ENCODE assay signal across 15 mouse cellular contexts in the genomic region with DNA sequence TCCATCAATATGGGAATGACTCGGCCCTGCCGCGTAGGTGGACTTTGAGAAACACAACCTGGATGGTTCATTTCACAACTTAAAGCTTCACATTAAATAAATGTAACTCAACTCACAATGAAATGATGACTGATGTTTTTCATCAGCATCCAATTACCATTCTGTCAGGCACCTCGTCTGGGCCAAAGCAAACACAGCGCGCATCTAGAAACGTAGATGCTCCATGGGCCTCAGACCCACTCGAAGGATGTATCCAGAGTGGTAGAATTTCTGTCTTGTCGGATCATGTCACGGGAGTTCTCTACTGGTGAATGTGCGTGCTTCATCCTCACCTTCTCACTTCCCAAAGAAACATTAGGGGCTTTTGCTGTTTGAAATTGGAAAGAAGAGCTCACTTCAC.
DNase-seq lines count a peak whose midpoint lies in the region; ATAC-seq and TF ChIP-seq lines count a peak whose summit lies in the region.
"Had no signal": no experiment of that assay in that cellular context is flagged by ENCODE, and none has a peak within 500 bp of the region (broad histone marks: within the 10 kb centered on the region; RNA-seq: fewer than 3 reads in every experiment).

No protein-coding gene starts in this region.

- no peak for TF ChIP-seq EP300 in ES-Bruce4 (IDR thresholded peaks at IDR 0.05; ENCODE audit: insufficient read depth, low read depth, low read length)
- TF ChIP-seq EP300 in stomach, postnatal 0 days (optimal IDR thresholded peaks at IDR 0.05) = no peak

- H3K4me3 ChIP-seq in hindbrain, embryonic 11.5 days (ENCODE audit: low read depth, low read length) = no peak overlapping the region
- H3K4me3 ChIP-seq in hindbrain, embryonic 13.5 days = no peak overlapping the region
- no peak overlapping the region for H3K4me3 ChIP-seq in ES-Bruce4 (ENCODE audit: low read depth, low read length)
- no peak overlapping the region for H3K4me3 ChIP-seq in embryonic facial prominence, embryonic 10.5 days
- no peak overlapping the region for H3K4me3 ChIP-seq in limb, embryonic 10.5 days
- no peak overlapping the region for H3K4me3 ChIP-seq in stomach, postnatal 0 days (ENCODE audit: low read depth, low read length)
- H3K4me3 ChIP-seq: heart, embryonic 10.5 days; liver, embryonic 12.5 days; stomach, embryonic 15.5 days had no signal

- no peak for ATAC-seq in hindbrain, embryonic 11.5 days (ENCODE audit: low FRiP score)
- ATAC-seq in hindbrain, embryonic 13.5 days (ENCODE audit: low FRiP score) = no peak
- ATAC-seq in stomach, postnatal 0 days (ENCODE audit: low FRiP score, low TSS enrichment) = no peak
- ATAC-seq: liver, embryonic 12.5 days had no signal

- no peaks in the 10 kb centered on the region for H3K9me3 ChIP-seq in hindbrain, embryonic 11.5 days (ENCODE audit: control insufficient read depth, low read length)
- H3K9me3 ChIP-seq in hindbrain, embryonic 13.5 days = no peaks in the 10 kb centered on the region
- H3K9me3 ChIP-seq in ES-Bruce4 (replicated peaks; ENCODE audit: control insufficient read depth, insufficient read depth, low read length, poor library complexity, severe bottlenecking) = no peaks in the 10 kb centered on the region
- no peaks in the 10 kb centered on the region for H3K9me3 ChIP-seq in embryonic facial prominence, embryonic 10.5 days
- H3K9me3 ChIP-seq in limb, embryonic 10.5 days (replicated peaks) = no peaks in the 10 kb centered on the region
- H3K9me3 ChIP-seq in stomach, postnatal 0 days (ENCODE audit: control insufficient read depth, low read length) = no peaks in the 10 kb centered on the region
- H3K9me3 ChIP-seq: heart, embryonic 10.5 days; stomach, embryonic 15.5 days had no signal

- no peak overlapping the region; the same call in 1 of the 2 replicates for H3K27ac ChIP-seq in hindbrain, embryonic 11.5 days (ENCODE audit: low read depth, low read length)
- H3K27ac ChIP-seq in hindbrain, embryonic 13.5 days = no peak overlapping the region
- peak overlapping the region; percentile 35; the same call in 1 of the 2 replicates for H3K27ac ChIP-seq in ES-Bruce4 (ENCODE audit: insufficient read depth, low read length)
- H3K27ac ChIP-seq in embryonic facial prominence, embryonic 10.5 days (replicated peaks) = peak overlapping the region; percentile 85
- H3K27ac ChIP-seq in limb, embryonic 10.5 days = peak overlapping the region; percentile 83
- H3K27ac ChIP-seq in stomach, postnatal 0 days (replicated peaks) = no peak overlapping the region
- H3K27ac ChIP-seq: heart, embryonic 10.5 days; liver, embryonic 12.5 days; stomach, embryonic 15.5 days had no signal

- H3K4me2 ChIP-seq in hindbrain, embryonic 11.5 days (replicated peaks; ENCODE audit: low read depth, low read length) = no peak overlapping the region
- H3K4me2 ChIP-seq in hindbrain, embryonic 13.5 days = no peak overlapping the region
- no peak overlapping the region for H3K4me2 ChIP-seq in stomach, postnatal 0 days (replicated peaks; ENCODE audit: low read depth)
- H3K4me2 ChIP-seq: liver, embryonic 12.5 days; lung, embryonic 14.5 days; stomach, embryonic 15.5 days had no signal

- DNase-seq in hindbrain, embryonic 11.5 days (ENCODE audit: low spot score) = peak; percentile 27
- DNase-seq in embryonic facial prominence, embryonic 10.5 days (ENCODE audit: low spot score) = no peak
- DNase-seq in limb, embryonic 10.5 days (ENCODE audit: low spot score) = no peak
- no peak for DNase-seq in stomach, postnatal 0 days (ENCODE audit: low spot score)
- DNase-seq in c-Kit-positive CD71-positive TER-119-positive erythroid progenitor cells, embryonic 14.5 days (ENCODE audit: low spot score) = no peak
- DNase-seq: gastrocnemius, postnatal 10 days; heart, postnatal 14 days; layer of hippocampus, postnatal 36 days; right cerebral cortex, postnatal 14 days had no signal

- WGBS in hindbrain, embryonic 11.5 days = 60% methylated on average over 11 of the region's 11 CpGs
- 63% methylated on average over 11 of the region's 11 CpGs for WGBS in hindbrain, embryonic 13.5 days
- 68% methylated on average over 11 of the region's 11 CpGs for WGBS in embryonic facial prominence, embryonic 10.5 days
- WGBS in limb, embryonic 10.5 days = 55% methylated on average over 11 of the region's 11 CpGs
- WGBS in stomach, postnatal 0 days = 75% methylated on average over 11 of the region's 11 CpGs

- H3K27me3 ChIP-seq in hindbrain, embryonic 11.5 days (ENCODE audit: control insufficient read depth, insufficient read depth, low read length) = no peaks in the 10 kb centered on the region
- H3K27me3 ChIP-seq in hindbrain, embryonic 13.5 days = no peaks in the 10 kb centered on the region
- no peaks in the 10 kb centered on the region for H3K27me3 ChIP-seq in ES-Bruce4 (ENCODE audit: control insufficient read depth, insufficient read depth, low read length, poor library complexity, severe bottlenecking)
- H3K27me3 ChIP-seq in embryonic facial prominence, embryonic 10.5 days (replicated peaks; ENCODE audit: low read depth, poor library complexity, severe bottlenecking) = 0 out of 2 replicates have a peak, but pooled peaks cover 3% of the 10 kb centered on the region
- H3K27me3 ChIP-seq in limb, embryonic 10.5 days (ENCODE audit: low read depth, poor library complexity, severe bottlenecking) = no peaks in the 10 kb centered on the region
- no peaks in the 10 kb centered on the region for H3K27me3 ChIP-seq in stomach, postnatal 0 days (ENCODE audit: control insufficient read depth, insufficient read depth, low read length)
- H3K27me3 ChIP-seq: liver, embryonic 12.5 days; stomach, embryonic 15.5 days had no signal

- H3K4me1 ChIP-seq in hindbrain, embryonic 11.5 days (replicated peaks; ENCODE audit: control insufficient read depth, insufficient read depth, low read length) = 0 out of 2 replicates have a peak, but pooled peaks cover 2% of the 10 kb centered on the region
- peaks cover 20% of the 10 kb centered on the region for H3K4me1 ChIP-seq in hindbrain, embryonic 13.5 days (replicated peaks)
- H3K4me1 ChIP-seq in ES-Bruce4 (ENCODE audit: control insufficient read depth, insufficient read depth, low read length) = peaks cover 4% of the 10 kb centered on the region
- H3K4me1 ChIP-seq in embryonic facial prominence, embryonic 10.5 days = peaks cover 28% of the 10 kb centered on the region
- peaks cover 22% of the 10 kb centered on the region for H3K4me1 ChIP-seq in limb, embryonic 10.5 days
- H3K4me1 ChIP-seq in stomach, postnatal 0 days (replicated peaks; ENCODE audit: control insufficient read depth, insufficient read depth) = no peaks in the 10 kb centered on the region
- H3K4me1 ChIP-seq: heart, embryonic 10.5 days; liver, embryonic 12.5 days; stomach, embryonic 15.5 days had no signal

- H3K36me3 ChIP-seq in hindbrain, embryonic 11.5 days (ENCODE audit: control insufficient read depth, insufficient read depth, low read length) = no peaks in the 10 kb centered on the region
- no peaks in the 10 kb centered on the region for H3K36me3 ChIP-seq in hindbrain, embryonic 13.5 days
- H3K36me3 ChIP-seq in ES-Bruce4 (ENCODE audit: control insufficient read depth, insufficient read depth, low read length, poor library complexity, severe bottlenecking) = no peaks in the 10 kb centered on the region
- no peaks in the 10 kb centered on the region for H3K36me3 ChIP-seq in embryonic facial prominence, embryonic 10.5 days (replicated peaks)
- H3K36me3 ChIP-seq in limb, embryonic 10.5 days = no peaks in the 10 kb centered on the region
- H3K36me3 ChIP-seq in stomach, postnatal 0 days (ENCODE audit: control insufficient read depth, insufficient read depth, low read length) = no peaks in the 10 kb centered on the region
- H3K36me3 ChIP-seq: heart, embryonic 10.5 days; liver, embryonic 12.5 days; stomach, embryonic 15.5 days had no signal

- H3K9ac ChIP-seq in hindbrain, embryonic 11.5 days (ENCODE audit: low read depth, low read length) = peak overlapping the region; percentile 19; the same call in 1 of the 2 replicates
- H3K9ac ChIP-seq in hindbrain, embryonic 13.5 days = no peak overlapping the region
- H3K9ac ChIP-seq in ES-Bruce4 (ENCODE audit: low read depth, poor library complexity, severe bottlenecking) = no peak overlapping the region
- no peak overlapping the region for H3K9ac ChIP-seq in stomach, postnatal 0 days (ENCODE audit: low read length)
- H3K9ac ChIP-seq: liver, embryonic 12.5 days; lung, embryonic 14.5 days; stomach, embryonic 15.5 days had no signal

- no peak for TF ChIP-seq CTCF in ES-Bruce4 (IDR thresholded peaks at IDR 0.05; ENCODE audit: low read depth, low read length)
- TF ChIP-seq CTCF in stomach, postnatal 0 days (IDR thresholded peaks at IDR 0.05; ENCODE audit: low read depth) = no peak

- TF ChIP-seq POLR2A in ES-Bruce4 (IDR thresholded peaks at IDR 0.05; ENCODE audit: insufficient read depth, low read length) = no peak

Comparison
In these comparisons a context has a peak if more than half of its experiments do, and no peak if none do; other contexts are left out.
1. H3K27ac ChIP-seq: peak in ES-Bruce4 (single experiment), embryonic facial prominence, embryonic 10.5 days (single experiment) and limb, embryonic 10.5 days (single experiment); none in hindbrain, embryonic 11.5 days (single experiment), hindbrain, embryonic 13.5 days (single experiment) and stomach, postnatal 0 days (single experiment).